Mouse (Mus musculus): ENCODE results near the gene Atp1b4. TPM values are rescaled to one million over a fixed set of nuclear protein-coding genes. Genes with fewer than 3 reads are reported as not detected.

Gene Atp1b4
- 0.25 and 1.1 TPM in 2 replicates for polyA plus RNA-seq (2015; fragmentation: Nextera tagmentation; extraction: Ambion mirVana)

DNA sequence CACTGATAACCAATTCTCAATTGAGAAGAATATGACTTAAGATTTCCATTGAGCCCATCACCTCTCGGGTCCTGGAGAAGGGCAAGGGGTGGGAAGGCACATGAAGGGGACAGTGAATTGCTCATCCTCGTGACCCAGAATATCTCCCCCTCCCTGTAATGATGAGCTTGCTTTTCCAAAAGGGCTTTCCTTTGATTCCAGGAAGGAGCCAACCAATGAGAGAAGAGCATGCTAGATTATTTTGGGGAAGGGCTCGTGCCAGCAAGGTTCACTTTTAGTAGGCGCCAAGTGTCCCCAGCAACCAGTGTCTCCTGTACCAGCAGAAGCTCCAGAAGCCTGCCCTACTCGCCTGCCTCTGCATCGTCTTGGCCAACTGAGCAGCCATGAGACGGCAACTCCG is at the start of gene Atp1b4:
TSS of gene Atp1b4 (plus strand) at position 301 of the 400 bp plus-strand sequence.
- 81% methylated on average over 8 of the region's 8 CpGs for WGBS
- Histone ChIP-seq H3K9ac (ENCODE audit: low read length) (no peak within 1 kb of the TSS), H3K36me3 (ENCODE audit: control insufficient read depth, insufficient read depth) (no peaks in the 10 kb centered on the region), H3K4me3 (ENCODE audit: low read length) (no peak within 1 kb of the TSS), H3K27me3 (ENCODE audit: control insufficient read depth, insufficient read depth, low read length) (no peaks in the 10 kb centered on the region), H3K27ac (ENCODE audit: low read length) (no peak within 1 kb of the TSS), H3K9me3 (replicated peaks; ENCODE audit: control insufficient read depth, low read length) (no peaks in the 10 kb centered on the region), H3K4me1 (ENCODE audit: control insufficient read depth, insufficient read depth, low read length) (0 out of 2 replicates have a peak, but pooled peaks cover 2% of the 10 kb centered on the region), H3K4me2 (ENCODE audit: low read depth, low read length) (no peak within 1 kb of the TSS)
- ATAC-seq (replicated peaks; ENCODE audit: extremely low read depth, insufficient read depth, low FRiP score): no peak

DNA sequence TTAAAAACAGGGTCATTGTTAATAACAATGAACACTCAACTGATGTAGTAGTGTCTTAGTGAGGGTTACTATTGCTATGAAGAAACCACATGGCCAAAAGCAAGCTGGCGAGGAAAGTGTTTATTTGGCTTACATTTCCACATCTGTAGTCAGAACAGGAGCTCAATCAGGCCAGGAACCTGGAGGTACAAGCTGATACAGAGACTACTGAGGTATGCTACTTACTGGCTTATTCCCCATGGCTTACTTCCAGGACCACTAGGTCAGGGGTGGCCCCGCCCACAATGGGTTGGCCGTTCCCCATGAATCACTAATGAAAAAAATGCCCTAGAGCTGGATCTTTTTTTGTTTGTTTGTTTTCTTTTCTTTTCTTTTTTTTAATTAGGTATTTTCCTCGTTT is 7.4 kb upstream of the Atp1b4 start:
- no peak for ATAC-seq (replicated peaks; ENCODE audit: extremely low read depth, insufficient read depth, low FRiP score)
- no peak overlapping the region for H3K4me3 ChIP-seq (ENCODE audit: low read length)
- no peaks in the 10 kb centered on the region for H3K9me3 ChIP-seq (replicated peaks; ENCODE audit: control insufficient read depth, low read length)
- H3K4me1 ChIP-seq (ENCODE audit: control insufficient read depth, insufficient read depth, low read length): no peaks in the 10 kb centered on the region
- no peak overlapping the region for H3K4me2 ChIP-seq (ENCODE audit: low read depth, low read length)
- no peak overlapping the region for H3K27ac ChIP-seq (ENCODE audit: low read length)
- WGBS: 52% methylated on average over 4 of the region's 4 CpGs
- no peaks in the 10 kb centered on the region for H3K36me3 ChIP-seq (ENCODE audit: control insufficient read depth, insufficient read depth)
- no peak overlapping the region for H3K9ac ChIP-seq (ENCODE audit: low read length)
- no peaks in the 10 kb centered on the region for H3K27me3 ChIP-seq (ENCODE audit: control insufficient read depth, insufficient read depth, low read length)

DNA sequence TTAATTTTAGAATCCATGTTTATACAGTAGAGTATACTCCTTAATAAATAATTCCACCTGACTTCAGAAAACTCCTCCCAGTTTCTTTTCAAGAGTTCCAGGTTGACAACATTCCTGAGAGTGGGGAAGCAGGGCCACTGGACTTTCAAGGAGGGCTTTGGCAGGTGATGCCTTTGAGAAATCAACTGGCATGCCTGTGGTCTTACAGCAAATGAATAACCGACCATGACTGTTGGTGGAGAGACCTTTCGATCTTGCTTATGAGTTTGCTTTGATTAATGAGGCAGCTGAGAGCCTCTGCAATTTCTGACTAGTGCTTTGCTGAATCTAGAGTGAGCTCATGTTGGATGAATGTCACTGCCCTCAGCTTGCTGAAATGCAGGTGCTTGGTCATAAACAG is 4.9 kb upstream of the Atp1b4 start:
- Histone ChIP-seq H3K4me3 (ENCODE audit: low read length) (no peak overlapping the region), H3K36me3 (ENCODE audit: control insufficient read depth, insufficient read depth) (no peaks in the 10 kb centered on the region), H3K4me2 (ENCODE audit: low read depth, low read length) (no peak overlapping the region), H3K27me3 (ENCODE audit: control insufficient read depth, insufficient read depth, low read length) (no peaks in the 10 kb centered on the region), H3K4me1 (ENCODE audit: control insufficient read depth, insufficient read depth, low read length) (no peaks in the 10 kb centered on the region), H3K9me3 (replicated peaks; ENCODE audit: control insufficient read depth, low read length) (no peaks in the 10 kb centered on the region), H3K27ac (ENCODE audit: low read length) (no peak overlapping the region), H3K9ac (ENCODE audit: low read length) (no peak overlapping the region)
- no peak for ATAC-seq (replicated peaks; ENCODE audit: extremely low read depth, insufficient read depth, low FRiP score)
- 57% methylated on average over 2 of the region's 2 CpGs for WGBS

DNA sequence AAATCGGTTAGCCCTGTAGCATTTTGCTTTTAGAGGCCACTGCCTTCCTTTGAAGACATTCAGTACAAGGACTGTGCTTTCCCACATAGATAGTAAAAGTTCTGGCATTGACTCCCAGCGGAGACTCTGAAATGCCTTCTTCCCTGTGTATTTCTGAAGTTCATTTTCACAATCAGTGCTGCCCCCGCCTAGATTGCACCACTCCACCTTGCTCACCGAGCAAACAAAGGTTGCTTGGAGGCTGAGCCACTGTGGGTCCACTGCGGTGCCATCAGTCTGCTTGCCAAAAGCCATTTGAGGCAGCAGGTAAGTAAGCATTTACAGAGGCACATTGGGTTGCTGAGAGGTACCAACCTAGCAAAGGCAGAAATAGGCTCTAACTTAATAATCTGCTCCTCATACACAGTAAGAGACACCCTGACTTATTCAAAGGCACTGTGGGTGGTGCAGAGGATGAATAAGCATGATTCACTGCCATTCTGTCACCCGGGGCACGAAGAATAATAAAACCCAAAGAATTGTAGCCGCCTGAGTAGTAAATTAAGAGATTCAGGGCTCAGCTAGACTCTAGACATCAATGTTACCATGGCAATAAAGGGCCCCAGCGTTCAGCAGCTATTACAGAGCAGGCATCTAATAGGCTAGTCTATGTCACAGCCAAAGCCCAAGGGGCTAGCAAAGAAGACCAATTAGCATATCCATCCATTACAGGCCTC is 2.9 kb upstream of the Atp1b4 start:
- no peak for ATAC-seq (replicated peaks; ENCODE audit: extremely low read depth, insufficient read depth, low FRiP score)
- H3K36me3 ChIP-seq (ENCODE audit: control insufficient read depth, insufficient read depth): no peaks in the 10 kb centered on the region

DNA sequence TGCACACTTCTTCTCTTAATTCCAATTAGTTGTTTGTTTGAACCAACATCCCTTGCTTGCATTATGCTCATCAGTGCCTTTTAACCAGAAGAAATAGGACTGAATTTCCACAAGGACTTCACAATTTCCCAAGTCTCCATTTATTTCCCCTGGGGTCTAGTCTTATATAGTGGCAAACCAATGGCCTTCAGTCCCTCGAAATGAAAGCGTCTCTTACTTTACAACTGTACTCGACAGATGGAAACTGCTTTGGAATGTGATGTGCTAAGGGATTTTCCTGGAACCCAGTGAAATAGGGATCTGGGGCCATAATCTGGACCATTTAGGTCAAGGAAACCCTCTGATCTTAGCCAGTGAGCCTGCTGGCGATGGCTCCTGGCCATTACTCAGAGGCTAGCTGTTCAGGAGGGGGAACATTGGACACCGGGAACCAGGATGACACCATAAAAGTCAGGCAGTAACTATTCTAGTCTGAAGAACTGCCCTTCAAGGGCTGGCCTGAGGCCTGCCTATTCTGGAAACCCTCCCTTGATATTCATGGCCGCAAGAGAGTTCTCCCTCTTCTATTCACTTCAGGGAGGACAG is 2.3 kb upstream of the Atp1b4 start:
- no peaks in the 10 kb centered on the region for H3K27me3 ChIP-seq (ENCODE audit: control insufficient read depth, insufficient read depth, low read length)
- no peak overlapping the region for H3K4me2 ChIP-seq (ENCODE audit: low read depth, low read length)
- no peaks in the 10 kb centered on the region for H3K36me3 ChIP-seq (ENCODE audit: control insufficient read depth, insufficient read depth)
- H3K4me1 ChIP-seq (ENCODE audit: control insufficient read depth, insufficient read depth, low read length): no peaks in the 10 kb centered on the region
- H3K9me3 ChIP-seq (replicated peaks; ENCODE audit: control insufficient read depth, low read length): no peaks in the 10 kb centered on the region
- 77% methylated on average over 6 of the region's 6 CpGs for WGBS
- H3K9ac ChIP-seq (ENCODE audit: low read length): no peak overlapping the region
- ATAC-seq (replicated peaks; ENCODE audit: extremely low read depth, insufficient read depth, low FRiP score): no peak
- no peak overlapping the region for H3K4me3 ChIP-seq (ENCODE audit: low read length)
- H3K27ac ChIP-seq (ENCODE audit: low read length): no peak overlapping the region

More for the DNA sequence above, 2.9 kb upstream of the Atp1b4 start:
- Histone ChIP-seq H3K4me2 (ENCODE audit: low read depth, low read length) (no peak overlapping the region), H3K9me3 (replicated peaks; ENCODE audit: control insufficient read depth, low read length) (no peaks in the 10 kb centered on the region), H3K4me1 (ENCODE audit: control insufficient read depth, insufficient read depth, low read length) (no peaks in the 10 kb centered on the region), H3K4me3 (ENCODE audit: low read length) (no peak overlapping the region), H3K27me3 (ENCODE audit: control insufficient read depth, insufficient read depth, low read length) (no peaks in the 10 kb centered on the region), H3K9ac (ENCODE audit: low read length) (no peak overlapping the region), H3K27ac (ENCODE audit: low read length) (no peak overlapping the region)
- 79% methylated on average over 9 of the region's 9 CpGs for WGBS

DNA sequence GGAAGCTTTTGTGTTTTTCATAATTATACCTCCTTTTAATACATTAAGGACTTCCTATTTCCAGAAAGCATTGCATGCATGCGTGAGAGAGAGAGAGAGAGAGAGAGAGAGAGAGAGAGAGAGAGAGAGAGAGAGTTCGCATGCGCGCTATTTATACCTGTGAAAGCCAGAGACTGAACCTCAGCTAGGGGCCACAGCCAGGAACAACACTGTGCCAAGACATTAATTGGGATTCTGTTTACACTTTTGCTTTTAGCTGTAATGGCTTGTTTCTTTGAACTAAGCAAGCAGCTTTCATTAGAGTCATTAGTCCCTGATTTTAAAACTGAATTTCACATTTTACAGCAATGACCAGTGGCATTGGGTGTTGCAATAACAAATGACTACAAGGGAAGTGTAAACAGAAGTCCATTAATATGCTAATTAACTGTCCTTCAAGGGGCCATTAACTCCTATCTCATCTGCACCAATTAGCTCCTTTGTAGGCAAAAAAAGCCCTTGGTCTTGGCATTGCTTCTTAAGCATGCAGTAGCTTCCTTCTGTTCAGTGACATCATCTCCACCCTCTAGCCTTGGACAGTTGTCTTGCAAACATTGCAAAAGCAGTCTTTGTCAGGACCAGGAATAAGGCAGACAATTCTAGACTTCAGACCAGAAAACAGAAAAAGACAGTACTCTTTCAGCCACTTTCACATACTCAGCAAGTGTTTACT is 14.9 kb downstream of the Atp1b4 start:
- H3K9ac ChIP-seq (ENCODE audit: low read length): no peak overlapping the region
- no peak for ATAC-seq (replicated peaks; ENCODE audit: extremely low read depth, insufficient read depth, low FRiP score)
- H3K27me3 ChIP-seq (ENCODE audit: control insufficient read depth, insufficient read depth, low read length): no peaks in the 10 kb centered on the region
- 35% methylated on average over 4 of the region's 4 CpGs for WGBS
- no peak overlapping the region for H3K4me2 ChIP-seq (ENCODE audit: low read depth, low read length)
- no peak overlapping the region for H3K4me3 ChIP-seq (ENCODE audit: low read length)
- 0 out of 2 replicates have a peak, but pooled peaks cover 2% of the 10 kb centered on the region for H3K4me1 ChIP-seq (ENCODE audit: control insufficient read depth, insufficient read depth, low read length)
- no peaks in the 10 kb centered on the region for H3K36me3 ChIP-seq (ENCODE audit: control insufficient read depth, insufficient read depth)
- H3K9me3 ChIP-seq (replicated peaks; ENCODE audit: control insufficient read depth, low read length): no peaks in the 10 kb centered on the region
- H3K27ac ChIP-seq (ENCODE audit: low read length): no peak overlapping the region

DNA sequence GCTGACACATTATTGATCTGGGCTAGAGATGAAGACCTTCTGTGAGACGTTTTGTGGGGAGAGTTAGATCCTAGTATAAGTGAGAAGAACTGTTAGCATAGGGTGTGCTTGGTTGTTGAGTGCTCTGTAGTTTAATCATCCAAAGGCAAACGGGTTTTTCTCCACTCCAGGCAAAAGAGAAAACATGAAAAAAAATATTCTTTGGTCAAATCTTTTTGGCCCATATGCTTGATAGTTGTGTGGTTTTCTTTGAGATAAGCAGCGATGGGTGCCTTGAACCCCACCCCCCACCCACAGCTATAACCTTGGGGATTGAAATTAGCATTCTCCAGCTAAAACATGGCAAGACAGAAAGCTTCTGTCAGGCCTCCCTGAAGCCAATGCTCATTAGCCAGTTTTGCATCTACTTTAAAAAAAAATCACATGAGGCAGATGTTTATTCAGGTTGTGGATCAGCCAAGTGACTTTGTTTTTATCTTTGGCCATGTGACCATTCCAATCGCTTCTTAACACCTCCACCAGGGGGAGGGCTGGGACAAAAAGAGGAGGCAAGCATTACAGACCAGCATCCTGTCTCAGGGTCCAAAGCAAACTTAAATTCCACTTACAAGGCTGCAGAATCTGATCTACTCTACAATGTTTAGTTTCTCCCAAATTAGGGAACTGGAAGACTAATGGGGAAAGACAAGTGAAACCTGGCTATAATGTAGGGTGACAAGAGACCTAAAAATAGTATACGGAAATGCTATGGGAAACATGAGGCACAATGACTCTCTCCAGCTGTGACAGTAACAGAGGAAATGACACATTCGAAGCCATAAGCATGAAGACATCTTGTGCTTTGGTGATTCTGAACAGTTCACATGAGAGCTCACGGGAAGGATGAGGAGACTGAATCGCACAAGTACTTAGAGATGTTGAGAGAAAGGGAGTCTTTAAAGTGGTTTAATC is 18.6 kb downstream of the Atp1b4 start:
- WGBS: 44% methylated on average over 8 of the region's 8 CpGs
- Histone ChIP-seq H3K4me2 (ENCODE audit: low read depth, low read length) (no peak overlapping the region), H3K9ac (ENCODE audit: low read length) (no peak overlapping the region), H3K27ac (ENCODE audit: low read length) (no peak overlapping the region), H3K9me3 (replicated peaks; ENCODE audit: control insufficient read depth, low read length) (no peaks in the 10 kb centered on the region), H3K4me1 (ENCODE audit: control insufficient read depth, insufficient read depth, low read length) (no peaks in the 10 kb centered on the region), H3K4me3 (ENCODE audit: low read length) (no peak overlapping the region), H3K27me3 (ENCODE audit: control insufficient read depth, insufficient read depth, low read length) (no peaks in the 10 kb centered on the region), H3K36me3 (ENCODE audit: control insufficient read depth, insufficient read depth) (no peaks in the 10 kb centered on the region)
- no peak; the same call in 1 of the 2 replicates for ATAC-seq (replicated peaks; ENCODE audit: extremely low read depth, insufficient read depth, low FRiP score)

DNA sequence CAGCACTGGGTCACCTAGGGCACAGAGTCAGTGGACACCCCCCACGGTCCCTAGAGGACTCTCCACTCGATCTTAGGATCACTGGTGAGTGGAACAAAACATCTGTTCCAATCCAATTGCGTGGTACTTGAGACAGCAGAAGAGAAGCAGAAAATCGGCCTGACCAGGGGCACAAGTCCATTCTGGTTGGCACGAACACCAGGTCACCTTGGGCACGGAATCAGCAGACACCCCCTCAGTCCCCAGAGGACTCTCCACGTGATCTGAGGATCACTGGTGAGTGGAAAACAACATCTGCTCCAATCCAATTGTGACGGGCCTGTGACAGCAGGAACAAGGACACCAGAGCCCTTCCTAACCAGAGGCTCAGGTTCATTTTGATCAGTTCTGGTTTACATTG is 46.0 kb downstream of the Atp1b4 start:
- Histone ChIP-seq H3K9ac (ENCODE audit: low read length) (no peak overlapping the region), H3K4me3 (ENCODE audit: low read length) (no peak overlapping the region), H3K27me3 (ENCODE audit: control insufficient read depth, insufficient read depth, low read length) (no peaks in the 10 kb centered on the region), H3K4me2 (ENCODE audit: low read depth, low read length) (no peak overlapping the region), H3K9me3 (replicated peaks; ENCODE audit: control insufficient read depth, low read length) (no peaks in the 10 kb centered on the region), H3K4me1 (ENCODE audit: control insufficient read depth, insufficient read depth, low read length) (no peaks in the 10 kb centered on the region), H3K27ac (ENCODE audit: low read length) (no peak overlapping the region), H3K36me3 (ENCODE audit: control insufficient read depth, insufficient read depth) (no peaks in the 10 kb centered on the region)
- WGBS: 72% methylated on average over 8 of the region's 8 CpGs
- ATAC-seq (replicated peaks; ENCODE audit: extremely low read depth, insufficient read depth, low FRiP score): no peak
